Mouse (Mus musculus) hindbrain, embryonic 14.5 days (tissue): Measurements from ENCODE around the gene Zim1. TPM values are rescaled to one million over a fixed set of nuclear protein-coding genes. Genes with fewer than 3 reads are reported as not detected.

Source experiments
- ATAC-seq: fragments of 200-750 bp; cut with Nextera tagmentation; 2 replicates; pipeline ENCODE4 v1.8.0; 2017; ENCODE audit warnings: moderate number of reproducible peaks, mild to moderate bottlenecking, moderate TSS enrichment, moderate library complexity; ENCODE audit not compliant: low FRiP score
- DNase-seq: peaks from one replicate; pipeline ENCODE4 v3.0.0-alpha.2; 2015; ENCODE audit warnings: low spot score
- H3K27ac ChIP-seq: fragments of 300-500 bp; sonication (generic); 2 replicates; pipeline ENCODE4 v1.5.1; 2014; ENCODE audit warnings: mild to moderate bottlenecking, moderate library complexity
- H3K27me3 ChIP-seq: fragments of 300-500 bp; sonication (generic); 2 replicates; pipeline ENCODE4 v1.6.1; 2014; ENCODE audit warnings: mild to moderate bottlenecking, low read length, mixed read lengths; ENCODE audit not compliant: control insufficient read depth, insufficient read depth
- H3K36me3 ChIP-seq: fragments of 300-500 bp; sonication (generic); replicated peaks from 2 replicates; pipeline ENCODE4 v1.6.1; 2014; ENCODE audit not compliant: control insufficient read depth, insufficient read depth
- H3K4me1 ChIP-seq: fragments of 300-500 bp; sonication (generic); replicated peaks from 2 replicates; pipeline ENCODE4 v1.6.1; 2014; ENCODE audit warnings: antibody characterized with exemption, low read length, mixed read lengths; ENCODE audit not compliant: control insufficient read depth, insufficient read depth
- H3K4me2 ChIP-seq: fragments of 300-500 bp; sonication (generic); replicated peaks from 2 replicates; pipeline ENCODE4 v1.6.1; 2014; ENCODE audit warnings: mild to moderate bottlenecking, moderate library complexity
- H3K4me3 ChIP-seq: fragments of 300-500 bp; sonication (generic); replicated peaks from 2 replicates; pipeline ENCODE4 v1.5.1; 2014; ENCODE audit warnings: mild to moderate bottlenecking, low read length
- H3K9ac ChIP-seq: fragments of 300-500 bp; sonication (generic); 2 replicates; pipeline ENCODE4 v1.6.1; 2014
- H3K9me3 ChIP-seq: fragments of 300-500 bp; sonication (generic); 2 replicates; pipeline ENCODE4 v1.6.1; 2016; ENCODE audit warnings: low read length; ENCODE audit not compliant: control insufficient read depth
- WGBS: fragments of 180-500 bp; shearing (Covaris S2); extraction: QIAGEN DNeasy Blood & Tissue Kit; methylation state at CpG from one replicate; pipeline ENCODE4 v1.1.7; 2014; 5-methylcytosine and 5-hydroxymethylcytosine counted together
- polyA plus RNA-seq: library from polyadenylated mRNA; unstranded; fragments of >200 nt; fragmentation: Nextera tagmentation; extraction: Ambion mirVana; gene quantifications from 2 replicates; pipeline ENCODE4 v1.2.1, GENCODE M21; 2014

Gene Zim1
- polyA plus RNA-seq, 1 experiment from 2014 or later, result 7.1 TPM

DNA sequence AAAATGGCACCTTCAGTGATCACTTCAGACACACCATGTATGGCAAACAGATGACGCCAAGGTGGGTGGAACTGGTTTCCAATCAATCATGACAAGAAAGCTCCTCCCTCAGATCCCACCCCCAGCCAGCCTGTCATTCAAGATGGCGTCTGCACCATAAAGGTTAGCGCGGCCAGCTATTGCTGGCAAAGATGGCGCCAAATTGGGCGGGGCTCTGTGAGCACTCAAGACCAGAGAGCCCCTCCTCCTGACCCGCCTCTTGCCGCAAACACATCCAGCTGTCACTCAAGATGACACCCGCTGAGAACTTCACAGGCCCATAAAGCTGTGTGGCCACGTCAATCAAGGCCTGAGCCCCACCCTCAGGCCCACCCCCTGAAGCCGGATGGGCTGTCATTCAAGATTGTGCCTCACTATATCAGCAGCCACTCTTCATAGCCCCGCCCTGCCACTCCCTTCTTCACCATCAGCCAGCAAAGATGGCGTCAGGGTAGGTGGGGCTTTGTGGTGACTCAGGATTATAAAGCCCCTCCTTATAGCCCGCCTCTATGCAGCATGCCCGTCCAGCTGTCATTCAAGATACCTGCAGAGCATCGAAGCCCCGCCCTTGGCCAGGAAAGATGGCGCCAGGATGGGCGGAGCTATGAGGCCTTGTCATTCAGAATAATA is 32.1 kb upstream of the Zim1 start:
- no peaks in the 10 kb centered on the region for H3K4me1 ChIP-seq
- H3K9ac ChIP-seq, result peak overlapping the region; percentile 49; the same call in 1 of the 2 replicates
- WGBS, result 49% methylated on average over 19 of the region's 19 CpGs
- H3K9me3 ChIP-seq, result peaks cover 40% of the 10 kb centered on the region
- H3K4me3 ChIP-seq, result peak overlapping the region; percentile 61
- H3K27me3 ChIP-seq, result no peaks in the 10 kb centered on the region
- H3K36me3 ChIP-seq, result peaks cover 20% of the 10 kb centered on the region; the same call in 1 of the 2 replicates
- DNase-seq (peak; percentile 91), ATAC-seq (peak; percentile 84)
- H3K4me2 ChIP-seq, result peak overlapping the region; percentile 50
- H3K27ac ChIP-seq, result peak overlapping the region; percentile 98

DNA sequence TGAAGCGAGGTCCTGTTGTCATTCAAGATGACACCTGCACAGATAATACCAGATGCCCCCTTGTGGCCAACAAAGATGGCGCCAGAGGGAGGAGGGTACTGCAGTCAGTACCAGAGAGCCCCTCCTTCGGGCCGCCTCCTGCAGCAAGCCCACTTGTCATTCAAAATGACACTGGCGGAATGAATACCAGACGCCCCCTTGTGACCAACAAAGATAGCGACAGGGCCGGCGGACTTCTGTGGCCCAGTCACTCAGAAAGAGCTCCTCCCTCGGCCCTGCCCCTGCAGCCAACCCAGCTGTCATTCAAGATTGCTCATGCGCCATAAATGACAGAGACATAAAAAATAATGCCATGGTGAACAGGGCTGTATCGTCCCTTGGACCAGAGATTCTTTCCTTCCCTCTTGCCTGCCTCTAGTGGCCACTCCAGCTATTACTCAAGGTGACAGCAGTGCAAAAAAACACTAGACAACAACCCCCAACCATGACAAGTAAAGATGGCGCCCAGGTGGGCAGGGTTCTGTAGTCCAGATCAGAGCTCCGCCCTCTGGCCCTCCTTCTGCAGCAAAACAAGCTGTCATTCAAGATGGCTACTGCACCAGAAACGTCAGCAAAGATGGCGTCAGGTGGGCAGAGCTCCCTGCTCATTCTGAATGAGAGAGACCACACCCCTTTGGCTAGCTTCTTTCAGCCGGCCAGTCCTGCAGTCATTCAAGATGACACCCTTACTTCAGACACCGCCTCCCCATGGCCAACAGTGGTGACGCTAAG is 31.3 kb upstream of the Zim1 start:
- peak overlapping the region; percentile 61 for H3K4me3 ChIP-seq
- no peaks in the 10 kb centered on the region for H3K4me1 ChIP-seq
- WGBS, result 53% methylated on average over 19 of the region's 19 CpGs
- no peaks in the 10 kb centered on the region for H3K27me3 ChIP-seq
- peak overlapping the region; percentile 50 for H3K4me2 ChIP-seq
- H3K27ac ChIP-seq, result peak overlapping the region; percentile 98
- peaks cover 40% of the 10 kb centered on the region for H3K9me3 ChIP-seq
- H3K36me3 ChIP-seq, result peaks cover 24% of the 10 kb centered on the region; the same call in 1 of the 2 replicates
- peak overlapping the region; percentile 49; the same call in 1 of the 2 replicates for H3K9ac ChIP-seq
- peak; percentile 67 for ATAC-seq
- DNase-seq, result peak; percentile 80

DNA sequence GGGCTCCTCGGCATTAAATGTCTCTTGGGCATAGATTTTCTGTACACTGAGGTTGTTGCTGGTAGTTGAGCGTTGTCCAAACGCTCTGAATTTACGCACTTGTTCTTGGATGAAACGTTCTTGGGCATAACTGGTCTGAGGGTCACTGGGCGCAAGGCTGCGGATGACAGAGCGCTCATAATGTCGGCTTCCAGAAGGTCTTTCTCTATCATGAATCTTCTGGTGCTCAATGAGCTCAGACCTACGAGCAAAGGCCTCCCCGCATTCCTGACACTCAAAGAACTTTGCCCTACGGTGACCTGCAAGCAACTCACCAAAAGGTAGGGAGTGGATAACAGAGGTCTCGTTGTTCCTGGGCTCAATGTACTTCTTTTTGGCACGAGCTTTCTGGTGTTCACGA is 13.1 kb upstream of the Zim1 start:
- no peak overlapping the region for H3K4me3 ChIP-seq
- WGBS, result 98% methylated on average over 15 of the region's 15 CpGs
- H3K27ac ChIP-seq, result no peak overlapping the region
- no peak for ATAC-seq
- H3K27me3 ChIP-seq, result no peaks in the 10 kb centered on the region
- no peak for DNase-seq
- no peaks in the 10 kb centered on the region for H3K4me1 ChIP-seq
- peaks cover 91% of the 10 kb centered on the region for H3K36me3 ChIP-seq
- no peak overlapping the region for H3K4me2 ChIP-seq
- 0 out of 2 replicates have a peak, but pooled peaks cover 2% of the 10 kb centered on the region for H3K9me3 ChIP-seq
- no peak overlapping the region for H3K9ac ChIP-seq

GRCm38 (mm10) chr7:6708451-6709180 is 12.4 kb upstream of the Zim1 start:
- H3K27ac ChIP-seq, result no peak overlapping the region
- H3K36me3 ChIP-seq, result peaks cover 88% of the 10 kb centered on the region
- no peak overlapping the region for H3K4me2 ChIP-seq
- DNase-seq, result no peak
- 88% methylated on average over 17 of the region's 17 CpGs for WGBS
- H3K9ac ChIP-seq, result no peak overlapping the region
- ATAC-seq, result no peak
- no peaks in the 10 kb centered on the region for H3K27me3 ChIP-seq
- H3K9me3 ChIP-seq, result 0 out of 2 replicates have a peak, but pooled peaks cover 2% of the 10 kb centered on the region
- no peak overlapping the region for H3K4me3 ChIP-seq
- H3K4me1 ChIP-seq, result no peaks in the 10 kb centered on the region

- Histone ChIP-seq H3K27ac (no peak overlapping the region), H3K9ac (no peak overlapping the region), H3K27me3 (no peaks in the 10 kb centered on the region), H3K36me3 (peaks cover 81% of the 10 kb centered on the region), H3K9me3 (0 out of 2 replicates have a peak, but pooled peaks cover 2% of the 10 kb centered on the region), H3K4me3 (no peak overlapping the region), H3K4me1 (no peaks in the 10 kb centered on the region), H3K4me2 (no peak overlapping the region)
- ATAC-seq, result no peak
- 95% methylated on average over 23 of the region's 23 CpGs for WGBS
- DNase-seq, result no peak
These were observed 11.3 kb upstream of the Zim1 start for GRCm38 (mm10) chr7:6707416-6708015.

DNA sequence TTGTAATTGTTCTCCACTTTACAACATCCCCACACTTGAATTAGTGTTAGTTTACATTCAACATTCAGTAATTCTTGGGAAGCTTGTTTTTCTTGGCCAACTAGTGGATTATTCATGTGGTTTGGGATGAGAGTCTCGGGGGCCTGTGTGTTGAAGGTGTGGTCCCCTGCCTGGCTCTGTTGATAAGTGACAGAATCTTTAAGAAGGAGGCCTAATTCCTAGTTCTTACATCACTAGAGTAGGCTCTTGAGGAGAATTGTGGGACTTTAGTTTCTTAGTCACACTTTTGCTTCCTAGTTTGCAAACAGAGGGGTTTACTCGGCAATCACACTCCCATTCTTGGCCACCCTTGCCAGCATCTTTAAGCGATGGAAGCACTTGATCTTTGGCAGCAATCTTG is 3.0 kb upstream of the Zim1 start:
- 87% methylated on average over 3 of the region's 3 CpGs for WGBS
- no peak overlapping the region for H3K9ac ChIP-seq
- no peak overlapping the region for H3K27ac ChIP-seq
- no peaks in the 10 kb centered on the region for H3K27me3 ChIP-seq
- no peak for ATAC-seq
- peaks cover 8% of the 10 kb centered on the region for H3K36me3 ChIP-seq
- H3K9me3 ChIP-seq, result no peaks in the 10 kb centered on the region
- H3K4me3 ChIP-seq, result no peak overlapping the region
- DNase-seq, result no peak
- H3K4me1 ChIP-seq, result no peaks in the 10 kb centered on the region
- H3K4me2 ChIP-seq, result no peak overlapping the region

- no peak overlapping the region for H3K4me2 ChIP-seq
- H3K9ac ChIP-seq, result no peak overlapping the region
- H3K4me1 ChIP-seq, result no peaks in the 10 kb centered on the region
- 97% methylated on average over 6 of the region's 6 CpGs for WGBS
- DNase-seq (no peak), ATAC-seq (no peak)
- no peak overlapping the region for H3K4me3 ChIP-seq
- 0 out of 2 replicates have a peak, but pooled peaks cover 4% of the 10 kb centered on the region for H3K36me3 ChIP-seq
- no peak overlapping the region for H3K27ac ChIP-seq
- H3K9me3 ChIP-seq, result no peaks in the 10 kb centered on the region
- no peaks in the 10 kb centered on the region for H3K27me3 ChIP-seq
These were observed 10.7 kb downstream of the Zim1 start for GRCm38 (mm10) chr7:6685511-6685910.

GRCm38 (mm10) chr7:6666726-6667125 is 29.5 kb downstream of the Zim1 start:
- no peak overlapping the region for H3K4me2 ChIP-seq
- ATAC-seq (no peak), DNase-seq (no peak)
- H3K4me1 ChIP-seq, result no peaks in the 10 kb centered on the region
- no peaks in the 10 kb centered on the region for H3K27me3 ChIP-seq
- no peak overlapping the region for H3K27ac ChIP-seq
- no peak overlapping the region for H3K9ac ChIP-seq
- H3K36me3 ChIP-seq, result no peaks in the 10 kb centered on the region
- H3K4me3 ChIP-seq, result no peak overlapping the region
- WGBS, result 82% methylated on average over 3 of the region's 3 CpGs
- no peaks in the 10 kb centered on the region for H3K9me3 ChIP-seq

- Histone ChIP-seq H3K9ac (no peak overlapping the region), H3K4me1 (no peaks in the 10 kb centered on the region), H3K4me3 (no peak overlapping the region), H3K27me3 (no peaks in the 10 kb centered on the region), H3K27ac (no peak overlapping the region), H3K9me3 (no peaks in the 10 kb centered on the region), H3K4me2 (no peak overlapping the region), H3K36me3 (no peaks in the 10 kb centered on the region)
- no peak for DNase-seq
- WGBS, result 84% methylated on average over 7 of the region's 7 CpGs
- ATAC-seq, result no peak
These were observed 32.8 kb downstream of the Zim1 start for GRCm38 (mm10) chr7:6663430-6663829.
